Mouse (Mus musculus): ENCODE results near the gene Fan1. TPM values are rescaled to one million over a fixed set of nuclear protein-coding genes. Genes with fewer than 3 reads are reported as not detected.

Fan1 gene
- polyA plus RNA-seq (2014; fragmentation: Nextera tagmentation; extraction: Ambion mirVana) = 6.6 and 9.8 TPM in 2 replicates

DNA sequence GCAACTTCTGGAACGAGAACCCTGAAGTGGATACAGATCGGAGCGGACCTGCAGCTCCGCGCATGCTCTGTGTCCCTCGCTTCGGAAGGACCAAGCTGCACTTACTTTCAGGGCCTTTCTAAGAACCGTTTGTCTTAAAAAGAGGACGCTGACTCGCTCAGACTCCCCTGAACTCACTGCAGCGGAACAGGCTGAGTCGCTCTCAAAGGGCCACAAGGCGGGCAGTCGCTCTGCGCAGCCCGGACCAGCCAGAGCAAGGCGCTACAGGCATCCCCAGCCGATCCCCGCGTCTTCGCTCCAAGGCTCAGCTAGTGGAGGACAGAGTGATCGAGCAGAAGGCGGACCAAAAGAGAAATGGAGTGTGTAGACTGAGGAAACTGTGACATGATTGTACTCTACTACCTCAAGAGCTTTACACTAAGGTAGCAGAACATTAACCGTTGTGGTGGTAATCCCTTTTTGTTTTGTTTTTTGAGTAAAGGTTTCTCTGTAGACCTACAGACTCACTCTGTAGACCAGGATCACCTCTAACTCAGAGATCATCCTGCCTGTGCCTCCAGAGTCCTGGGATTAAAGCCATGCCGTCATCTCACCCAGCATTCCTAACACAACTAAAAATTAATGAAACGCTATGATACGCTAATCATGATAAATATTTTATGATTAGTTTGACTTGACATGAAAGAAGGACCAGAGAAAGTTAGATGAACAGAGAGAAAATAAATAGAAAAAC is at the start of gene Fan1:
Gene Fan1 (minus strand): TSS at position 266 of the 733 bp plus-strand sequence.
- H3K4me2 ChIP-seq (replicated peaks; ENCODE audit: low read depth, low read length) = peak within 1 kb of the TSS; percentile 69
- peaks cover 35% of the 10 kb centered on the region for H3K36me3 ChIP-seq (ENCODE audit: control insufficient read depth, insufficient read depth, low read length)
- H3K27ac ChIP-seq (ENCODE audit: low read depth, low read length) = peak within 1 kb of the TSS; percentile 93
- 5% methylated on average over 27 of the region's 27 CpGs for WGBS
- peak within 1 kb of the TSS; percentile 55 for H3K4me3 ChIP-seq (ENCODE audit: low read length)
- peak within 1 kb of the TSS; percentile 61 for H3K9ac ChIP-seq (ENCODE audit: low read depth, low read length)
- peaks cover 4% of the 10 kb centered on the region; the same call in 1 of the 2 replicates for H3K4me1 ChIP-seq (ENCODE audit: control insufficient read depth, insufficient read depth, low read length)
- ATAC-seq (ENCODE audit: low FRiP score, low TSS enrichment) = peak; percentile 98
- H3K27me3 ChIP-seq (ENCODE audit: control insufficient read depth, insufficient read depth, low read length) = no peaks in the 10 kb centered on the region
- H3K9me3 ChIP-seq (ENCODE audit: control insufficient read depth, low read length) = no peaks in the 10 kb centered on the region

DNA sequence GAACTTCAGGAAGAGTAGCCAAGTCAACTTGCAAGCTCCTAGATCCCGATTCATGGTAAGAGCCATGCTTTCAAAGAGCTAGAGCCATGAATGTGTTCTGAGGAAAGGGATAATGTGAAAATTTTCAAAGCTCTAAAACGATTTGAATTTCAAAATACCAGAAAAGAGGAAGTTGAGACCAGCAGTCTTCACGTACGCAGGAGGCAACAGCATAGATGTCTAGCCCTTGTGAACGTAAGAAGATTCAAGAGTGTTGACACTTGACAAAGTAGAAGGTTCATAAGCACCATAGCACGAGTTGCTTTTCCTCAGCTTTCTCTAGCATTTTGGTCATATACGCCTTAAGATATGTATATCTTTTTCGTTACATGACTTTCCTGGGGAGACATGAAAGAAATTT is 30.1 kb upstream of the Fan1 start:
- Histone ChIP-seq H3K4me3 (ENCODE audit: low read length) (no peak overlapping the region), H3K4me2 (replicated peaks; ENCODE audit: low read depth, low read length) (no peak overlapping the region), H3K27ac (ENCODE audit: low read depth, low read length) (no peak overlapping the region), H3K9ac (ENCODE audit: low read depth, low read length) (no peak overlapping the region), H3K9me3 (ENCODE audit: control insufficient read depth, low read length) (no peaks in the 10 kb centered on the region), H3K36me3 (ENCODE audit: control insufficient read depth, insufficient read depth, low read length) (peaks cover 2% of the 10 kb centered on the region; the same call in 1 of the 2 replicates), H3K27me3 (ENCODE audit: control insufficient read depth, insufficient read depth, low read length) (no peaks in the 10 kb centered on the region), H3K4me1 (ENCODE audit: control insufficient read depth, insufficient read depth, low read length) (no peaks in the 10 kb centered on the region)
- 91% methylated on average over 8 of the region's 8 CpGs for WGBS
- no peak for ATAC-seq (ENCODE audit: low FRiP score, low TSS enrichment)

DNA sequence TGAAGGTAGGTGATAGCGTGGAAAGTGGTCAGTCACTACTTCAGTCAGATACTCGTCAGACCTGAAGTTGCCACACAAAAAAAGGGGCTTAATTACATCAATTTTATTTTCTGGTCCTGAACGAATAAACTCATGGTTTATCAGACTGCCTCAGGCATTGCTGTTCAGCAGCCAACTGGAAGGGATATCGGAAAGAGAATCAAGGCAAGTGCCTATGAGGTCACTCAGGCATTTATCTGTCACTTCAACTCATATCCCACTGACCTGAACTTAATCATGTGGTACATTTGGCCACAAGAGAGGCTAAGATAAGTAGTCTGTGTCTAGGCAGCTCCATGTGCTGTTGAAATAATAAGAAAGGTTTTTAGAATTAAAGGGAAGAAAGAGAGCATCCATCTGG is 28.6 kb upstream of the Fan1 start:
- H3K4me3 ChIP-seq (ENCODE audit: low read length) = no peak overlapping the region
- no peaks in the 10 kb centered on the region for H3K9me3 ChIP-seq (ENCODE audit: control insufficient read depth, low read length)
- peaks cover 2% of the 10 kb centered on the region; the same call in 1 of the 2 replicates for H3K36me3 ChIP-seq (ENCODE audit: control insufficient read depth, insufficient read depth, low read length)
- no peak overlapping the region for H3K27ac ChIP-seq (ENCODE audit: low read depth, low read length)
- H3K9ac ChIP-seq (ENCODE audit: low read depth, low read length) = no peak overlapping the region
- WGBS = 93% methylated on average over 4 of the region's 4 CpGs
- H3K4me1 ChIP-seq (ENCODE audit: control insufficient read depth, insufficient read depth, low read length) = no peaks in the 10 kb centered on the region
- H3K4me2 ChIP-seq (replicated peaks; ENCODE audit: low read depth, low read length) = no peak overlapping the region
- no peak for ATAC-seq (ENCODE audit: low FRiP score, low TSS enrichment)
- H3K27me3 ChIP-seq (ENCODE audit: control insufficient read depth, insufficient read depth, low read length) = no peaks in the 10 kb centered on the region

DNA sequence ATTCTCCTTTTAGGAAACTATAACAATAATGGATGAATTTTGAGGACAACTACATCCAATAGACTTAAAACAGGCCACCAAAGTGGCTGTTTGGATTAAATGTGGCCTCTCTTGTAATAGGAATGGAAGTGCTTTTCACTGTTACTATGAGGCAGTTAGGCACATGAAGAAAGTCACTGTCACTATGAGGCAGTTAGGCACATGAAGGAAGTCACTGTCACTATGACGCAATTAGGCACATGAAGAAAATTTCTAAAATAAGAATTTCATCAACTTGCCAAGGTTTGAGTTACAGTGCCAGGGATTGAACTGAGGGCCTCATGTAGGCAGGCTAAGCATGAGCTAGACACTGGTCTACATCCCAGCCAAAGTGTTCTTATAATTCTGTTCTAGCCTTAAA is 26.8 kb upstream of the Fan1 start:
- no peaks in the 10 kb centered on the region for H3K27me3 ChIP-seq (ENCODE audit: control insufficient read depth, insufficient read depth, low read length)
- H3K4me3 ChIP-seq (ENCODE audit: low read length) = no peak overlapping the region
- ATAC-seq (ENCODE audit: low FRiP score, low TSS enrichment) = no peak
- H3K27ac ChIP-seq (ENCODE audit: low read depth, low read length) = no peak overlapping the region
- 90% methylated on average over 1 of the region's 1 CpGs for WGBS
- no peaks in the 10 kb centered on the region for H3K4me1 ChIP-seq (ENCODE audit: control insufficient read depth, insufficient read depth, low read length)
- no peaks in the 10 kb centered on the region for H3K9me3 ChIP-seq (ENCODE audit: control insufficient read depth, low read length)
- H3K4me2 ChIP-seq (replicated peaks; ENCODE audit: low read depth, low read length) = no peak overlapping the region
- no peak overlapping the region for H3K9ac ChIP-seq (ENCODE audit: low read depth, low read length)
- H3K36me3 ChIP-seq (ENCODE audit: control insufficient read depth, insufficient read depth, low read length) = peaks cover 2% of the 10 kb centered on the region; the same call in 1 of the 2 replicates

DNA sequence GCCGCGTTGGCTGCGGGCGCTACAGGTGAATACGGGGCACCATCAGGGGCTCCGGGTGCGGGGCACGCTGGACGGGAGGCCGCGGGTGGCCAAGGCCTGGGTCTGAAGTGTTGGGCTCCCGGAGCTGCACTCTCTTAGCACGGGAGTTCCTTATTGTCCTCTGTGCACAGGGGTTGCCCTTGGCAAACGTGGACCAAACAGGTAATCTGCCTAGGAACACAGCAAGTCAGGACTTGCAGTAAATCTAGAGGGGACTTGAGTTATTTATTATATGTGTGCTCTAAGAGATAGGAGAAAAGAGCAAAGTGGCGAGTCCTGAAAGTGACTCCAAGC is 18.9 kb upstream of the Fan1 start:
- ATAC-seq (ENCODE audit: low FRiP score, low TSS enrichment) = no peak; the same call in 1 of the 2 replicates
- no peaks in the 10 kb centered on the region for H3K4me1 ChIP-seq (ENCODE audit: control insufficient read depth, insufficient read depth, low read length)
- H3K4me2 ChIP-seq (replicated peaks; ENCODE audit: low read depth, low read length) = peak overlapping the region; percentile 60
- H3K4me3 ChIP-seq (ENCODE audit: low read length) = peak overlapping the region; percentile 59
- peak overlapping the region; percentile 71; the same call in 1 of the 2 replicates for H3K27ac ChIP-seq (ENCODE audit: low read depth, low read length)
- no peaks in the 10 kb centered on the region for H3K27me3 ChIP-seq (ENCODE audit: control insufficient read depth, insufficient read depth, low read length)
- H3K36me3 ChIP-seq (ENCODE audit: control insufficient read depth, insufficient read depth, low read length) = peaks cover 19% of the 10 kb centered on the region
- no peaks in the 10 kb centered on the region for H3K9me3 ChIP-seq (ENCODE audit: control insufficient read depth, low read length)
- peak overlapping the region; percentile 81 for H3K9ac ChIP-seq (ENCODE audit: low read depth, low read length)
- WGBS = 2% methylated on average over 13 of the region's 15 CpGs

DNA sequence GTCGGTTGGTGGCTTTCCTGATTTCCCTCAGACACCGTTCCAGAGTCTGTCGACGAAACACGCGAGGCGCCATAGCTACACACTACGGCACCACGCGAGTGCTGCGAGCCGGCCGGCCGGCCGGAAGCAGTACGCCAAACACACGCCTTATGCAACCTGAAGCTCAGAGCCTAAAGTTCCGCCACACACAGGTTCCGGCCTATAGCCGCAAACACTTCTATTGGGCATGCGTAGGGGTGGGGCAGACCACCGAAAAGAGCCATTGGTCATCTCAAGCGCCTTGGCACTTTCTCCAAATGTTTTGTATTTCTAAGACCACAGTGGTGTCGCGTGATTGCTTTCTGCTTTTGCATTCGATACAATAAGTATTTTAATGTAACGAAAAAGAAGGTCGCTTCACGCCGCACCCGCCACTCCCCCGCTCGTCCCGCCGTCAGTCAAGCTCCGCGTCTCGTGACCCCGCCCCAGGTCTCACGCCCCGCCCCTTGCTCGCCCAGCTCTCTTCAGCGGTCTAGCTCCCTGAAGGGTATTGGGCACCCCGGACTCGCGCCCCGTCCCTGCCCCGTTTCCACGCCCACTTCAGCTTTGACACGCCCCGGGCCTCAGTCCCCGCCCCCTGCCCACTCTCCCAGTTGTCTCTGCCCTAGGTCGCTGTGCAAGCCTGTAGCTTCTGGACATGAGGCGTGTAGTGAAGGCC is 18.4 kb upstream of the Fan1 start, which contains the start of the genes Mphosph10 and Mcee:
Gene Mphosph10 (minus strand): TSS at position 147 of the 697 bp plus-strand sequence.
Gene Mcee (plus strand): TSS at position 486 of the 697 bp plus-strand sequence.
- WGBS = under 1% methylated on average over 52 of the region's 54 CpGs
- H3K9me3 ChIP-seq (ENCODE audit: control insufficient read depth, low read length) = no peaks in the 10 kb centered on the region
- no peaks in the 10 kb centered on the region for H3K27me3 ChIP-seq (ENCODE audit: control insufficient read depth, insufficient read depth, low read length)
- H3K27ac ChIP-seq (ENCODE audit: low read depth, low read length) = peak within 1 kb of the TSS; percentile 71; the same call in 1 of the 2 replicates
- H3K4me3 ChIP-seq (ENCODE audit: low read length) = peak within 1 kb of the TSS; percentile 59
- peaks cover 24% of the 10 kb centered on the region for H3K36me3 ChIP-seq (ENCODE audit: control insufficient read depth, insufficient read depth, low read length)
- no peaks in the 10 kb centered on the region for H3K4me1 ChIP-seq (ENCODE audit: control insufficient read depth, insufficient read depth, low read length)
- peak; percentile 99 for ATAC-seq (ENCODE audit: low FRiP score, low TSS enrichment)
- peak within 1 kb of the TSS; percentile 81 for H3K9ac ChIP-seq (ENCODE audit: low read depth, low read length)
- H3K4me2 ChIP-seq (replicated peaks; ENCODE audit: low read depth, low read length) = peak within 1 kb of the TSS; percentile 77

DNA sequence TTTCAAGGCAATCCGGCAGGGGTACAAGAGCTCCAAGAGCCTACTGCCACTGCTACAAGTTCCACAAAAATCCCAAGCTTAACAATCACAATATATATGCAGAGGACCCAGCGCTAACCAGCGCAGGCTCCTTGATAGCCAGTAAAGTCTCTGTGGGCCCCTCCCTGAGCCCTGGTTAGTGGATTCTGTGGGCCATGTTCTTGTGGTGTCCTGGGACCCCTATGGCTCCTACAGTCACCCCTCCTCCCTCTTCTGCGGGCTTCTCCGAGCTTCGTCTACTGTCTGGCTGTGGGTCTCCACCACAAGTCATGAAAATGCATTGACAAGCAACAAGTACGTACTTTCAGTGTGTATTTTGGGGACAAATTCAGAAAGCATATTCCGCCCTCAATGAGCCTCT is 17.6 kb upstream of the Fan1 start:
- WGBS = 1% methylated on average over 8 of the region's 8 CpGs
- Histone ChIP-seq H3K4me2 (replicated peaks; ENCODE audit: low read depth, low read length) (peak overlapping the region; percentile 77), H3K36me3 (ENCODE audit: control insufficient read depth, insufficient read depth, low read length) (peaks cover 32% of the 10 kb centered on the region), H3K9me3 (ENCODE audit: control insufficient read depth, low read length) (no peaks in the 10 kb centered on the region), H3K9ac (ENCODE audit: low read depth, low read length) (peak overlapping the region; percentile 60), H3K27me3 (ENCODE audit: control insufficient read depth, insufficient read depth, low read length) (no peaks in the 10 kb centered on the region), H3K4me1 (ENCODE audit: control insufficient read depth, insufficient read depth, low read length) (no peaks in the 10 kb centered on the region), H3K27ac (ENCODE audit: low read depth, low read length) (no peak overlapping the region; the same call in 1 of the 2 replicates), H3K4me3 (ENCODE audit: low read length) (peak overlapping the region; percentile 59)
- no peak for ATAC-seq (ENCODE audit: low FRiP score, low TSS enrichment)

DNA sequence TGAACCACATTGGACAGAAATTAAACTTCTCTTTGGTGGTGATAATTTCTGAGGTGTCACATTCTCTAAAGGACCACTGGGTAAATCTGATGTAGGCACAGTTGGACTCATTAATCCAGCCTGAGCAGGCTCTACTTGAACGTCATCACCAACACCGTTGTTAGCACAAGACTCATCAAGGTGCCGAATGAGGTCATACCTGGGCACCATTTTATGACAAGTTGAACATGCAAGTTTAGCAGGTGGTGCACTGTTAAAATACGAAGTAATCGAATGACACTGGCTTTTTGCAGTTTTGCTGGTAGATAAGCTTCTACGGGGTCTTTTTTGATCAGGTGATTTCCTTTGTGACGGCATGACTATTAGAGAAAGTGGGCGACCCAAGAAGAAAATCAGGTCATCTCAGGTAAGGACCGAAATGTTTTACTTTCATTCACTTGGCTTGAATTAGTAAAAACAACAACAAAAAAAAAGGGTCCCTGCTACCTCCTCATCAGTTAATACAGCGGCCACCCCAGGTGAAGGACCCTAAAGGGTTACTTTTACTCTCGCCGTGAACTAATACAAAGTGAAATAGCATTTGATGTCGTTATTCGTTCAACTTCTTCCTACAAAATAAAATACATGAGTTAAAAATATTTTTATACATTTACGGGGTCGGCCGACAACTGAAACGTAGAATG is 607 bp downstream of the Fan1 start:
- Histone ChIP-seq H3K4me2 (replicated peaks; ENCODE audit: low read depth, low read length) (peak overlapping the region; percentile 69), H3K36me3 (ENCODE audit: control insufficient read depth, insufficient read depth, low read length) (peaks cover 33% of the 10 kb centered on the region), H3K27ac (ENCODE audit: low read depth, low read length) (peak overlapping the region; percentile 93), H3K27me3 (ENCODE audit: control insufficient read depth, insufficient read depth, low read length) (no peaks in the 10 kb centered on the region), H3K4me3 (ENCODE audit: low read length) (peak overlapping the region; percentile 55), H3K9me3 (ENCODE audit: control insufficient read depth, low read length) (no peaks in the 10 kb centered on the region), H3K9ac (ENCODE audit: low read depth, low read length) (peak overlapping the region; percentile 61), H3K4me1 (ENCODE audit: control insufficient read depth, insufficient read depth, low read length) (peaks cover 4% of the 10 kb centered on the region; the same call in 1 of the 2 replicates)
- WGBS = 10% methylated on average over 18 of the region's 18 CpGs
- peak; percentile 44; the same call in 1 of the 2 replicates for ATAC-seq (ENCODE audit: low FRiP score, low TSS enrichment)
